Mouse (Mus musculus) heart, adult 2 months (tissue): ENCODE data around the gene Trim33. TPM values are rescaled to one million over a fixed set of nuclear protein-coding genes. Genes with fewer than 3 reads are reported as not detected.

ENCODE experiments used
- DNase-seq, 2 experiments: peaks; one replicate each; pipeline ENCODE4 v3.0.0; 2021
- H3K27ac ChIP-seq: fragments of 200-600 bp; 2 replicates; pipeline ENCODE4 v1.8.1; 2022
- H3K27me3 ChIP-seq: fragments of 200-500 bp; 2 replicates; pipeline ENCODE4 v1.6.1; 2012; ENCODE audit warnings: mild to moderate bottlenecking, low read length, inconsistent platforms, mixed read lengths; ENCODE audit not compliant: control insufficient read depth, insufficient read depth
- H3K36me3 ChIP-seq: fragments of 200-500 bp; 2 replicates; pipeline ENCODE4 v1.6.1; 2012; ENCODE audit warnings: low read length, inconsistent platforms; ENCODE audit not compliant: control insufficient read depth, insufficient read depth
- H3K4me1 ChIP-seq: fragments of 200-500 bp; 2 replicates; pipeline ENCODE4 v1.6.1; 2011; ENCODE audit warnings: low read length; ENCODE audit not compliant: control insufficient read depth, insufficient read depth
- H3K4me3 ChIP-seq: fragments of 200-600 bp; 2 replicates; pipeline ENCODE4 v1.8.1; 2022
- H3K79me2 ChIP-seq: fragments of 200-500 bp; replicated peaks from 2 replicates; pipeline ENCODE4 v1.6.1; 2012; ENCODE audit warnings: mild to moderate bottlenecking, inconsistent platforms, low read length, moderate library complexity, mixed read lengths; ENCODE audit not compliant: control insufficient read depth, insufficient read depth
- H3K9ac ChIP-seq: fragments of 200-500 bp; 2 replicates; pipeline ENCODE4 v1.6.1; 2012; ENCODE audit warnings: low read depth, mild to moderate bottlenecking, control low read depth, inconsistent platforms, low read length, mixed read lengths
- CTCF ChIP-seq: fragments of 200-600 bp; IDR thresholded peaks from 2 replicates; pipeline ENCODE4 v1.8.1; 2022; ENCODE audit warnings: antibody characterized with exemption, mild to moderate bottlenecking, moderate library complexity
- EP300 ChIP-seq: fragments of 200-500 bp; IDR thresholded peaks from 2 replicates; pipeline ENCODE4 v1.6.1; 2011; ENCODE audit warnings: low read depth, low read length, control low read depth; ENCODE audit not compliant: insufficient read depth
- POLR2A ChIP-seq: fragments of 200-500 bp; IDR thresholded peaks from 2 replicates; pipeline ENCODE4 v1.6.1; 2011; ENCODE audit warnings: mild to moderate bottlenecking, low read depth, low read length, control low read depth; ENCODE audit not compliant: insufficient read depth
- WGBS: fragments of 180-500 bp; shearing (Covaris S2); methylation state at CpG from one replicate; pipeline ENCODE4 v1.1.7; 2018; 5-methylcytosine and 5-hydroxymethylcytosine counted together
- intact Hi-C: fragments of 180-260 bp; cut with DNase I; formaldehyde crosslinking; loops from one replicate; pipeline ENCODE4 v1.15.1; 2025
- polyA plus RNA-seq: library from polyadenylated mRNA; depleted of rRNA; stranded (reverse); fragments of >200 nt; gene quantifications from 2 replicates; pipeline ENCODE4 v1.2.3, GENCODE M21; 2012
- total RNA-seq, 2 experiments: library from RNA; stranded (reverse); gene quantifications; 2 replicates each; pipeline ENCODE4 v1.2.3; 2021

The Trim33 gene
- total and polyA plus RNA-seq, 3 experiments, result 4.6 to 14.4 (median 13.5) TPM

DNA sequence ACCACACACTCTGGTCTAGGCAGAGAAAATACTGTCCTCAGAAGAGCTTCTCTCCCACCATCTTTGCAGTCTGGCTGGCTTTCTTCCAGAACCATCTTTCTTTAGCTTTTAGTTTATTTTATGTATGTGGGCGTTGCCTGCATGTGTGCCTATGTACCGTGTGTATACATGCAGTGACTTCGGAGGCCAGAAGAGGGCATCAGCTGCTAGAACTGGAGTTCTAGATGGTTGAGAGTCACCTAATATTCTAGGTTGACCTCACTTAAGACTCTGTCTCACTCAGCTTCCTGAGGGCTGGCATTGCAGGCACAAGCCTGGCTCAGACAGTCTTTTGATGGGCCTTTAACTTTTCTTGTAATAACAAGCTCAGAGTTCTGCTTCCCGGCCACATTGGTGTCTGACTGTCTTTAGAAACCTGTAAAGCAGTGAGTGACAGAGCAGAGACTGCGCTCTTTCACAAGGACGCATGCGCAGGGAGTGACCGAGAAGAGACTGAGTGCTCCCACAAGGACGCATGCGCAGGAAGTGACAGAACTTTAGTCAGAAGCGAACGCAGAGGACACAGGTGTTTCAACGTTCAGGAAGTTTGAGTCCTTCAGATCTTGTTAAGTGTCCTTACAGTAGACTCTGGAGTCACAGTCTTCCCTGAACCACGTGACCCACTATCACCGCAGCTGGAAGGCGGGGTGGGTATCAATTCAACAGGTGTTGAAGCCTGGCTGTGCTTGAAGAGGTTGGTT, 107.4 kb downstream of the Trim33 start:
- H3K79me2 ChIP-seq, result no peaks in the 10 kb centered on the region
- no peaks in the 10 kb centered on the region for H3K27me3 ChIP-seq
- no peak overlapping the region for H3K4me3 ChIP-seq
- H3K27ac ChIP-seq, result no peak overlapping the region
- intact Hi-C loops, result no loop called here
- H3K4me1 ChIP-seq, result no peaks in the 10 kb centered on the region
- TF ChIP-seq CTCF, result 0 out of 2 replicates have a peak, but pooled peaks have one; percentile 2
- TF ChIP-seq EP300, result no peak
- no peak for TF ChIP-seq POLR2A
- no peak overlapping the region for H3K9ac ChIP-seq
- DNase-seq, result no peak
- no peaks in the 10 kb centered on the region for H3K36me3 ChIP-seq
- WGBS, result 90% methylated on average over 16 of the region's 16 CpGs

DNA sequence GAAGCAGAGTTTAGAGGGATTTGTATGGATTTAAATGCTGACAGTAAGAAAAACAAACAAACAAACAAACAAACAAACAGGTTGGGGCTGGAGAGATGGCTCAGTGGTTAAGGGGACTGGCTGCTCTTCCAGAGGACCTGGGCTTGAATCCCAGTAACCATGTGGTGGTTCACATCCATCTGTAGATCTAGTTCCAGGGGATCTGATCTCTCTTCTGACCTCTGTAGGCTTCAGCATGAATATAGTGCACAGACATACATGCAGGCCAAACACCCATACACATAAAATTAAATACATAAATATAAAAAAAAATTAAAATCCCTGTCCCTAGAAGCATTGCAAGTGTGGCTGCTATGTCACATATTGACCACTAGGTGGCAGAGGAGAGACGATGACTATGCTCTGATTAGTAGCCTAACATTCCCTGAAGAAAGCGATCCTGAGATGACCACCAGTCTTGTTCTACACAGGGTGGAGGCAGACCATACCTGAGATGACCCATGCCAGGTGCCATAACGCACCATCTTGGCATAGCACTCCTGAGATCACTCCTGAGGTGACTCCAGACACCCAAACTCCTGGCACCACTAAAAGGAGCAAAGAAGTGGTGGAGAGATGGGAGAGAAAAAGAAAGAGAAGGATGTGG, 113.6 kb downstream of the Trim33 start:
- Histone ChIP-seq H3K27ac (no peak overlapping the region), H3K36me3 (no peaks in the 10 kb centered on the region), H3K9ac (no peak overlapping the region), H3K79me2 (no peaks in the 10 kb centered on the region), H3K27me3 (no peaks in the 10 kb centered on the region), H3K4me3 (no peak overlapping the region), H3K4me1 (0 out of 2 replicates have a peak, but pooled peaks cover 1% of the 10 kb centered on the region)
- 4% methylated on average over 3 of the region's 3 CpGs for WGBS
- TF ChIP-seq EP300 (no peak), CTCF (peak; percentile 98), POLR2A (no peak)
- intact Hi-C loops, result loop anchor here (1.0 to 5.0 kb wide), 4 partner anchors 40 to 494 kb away; partner anchors contain the start of gene Olfml3
- peak in 1 of 2 experiments; percentile 46 for DNase-seq

DNA sequence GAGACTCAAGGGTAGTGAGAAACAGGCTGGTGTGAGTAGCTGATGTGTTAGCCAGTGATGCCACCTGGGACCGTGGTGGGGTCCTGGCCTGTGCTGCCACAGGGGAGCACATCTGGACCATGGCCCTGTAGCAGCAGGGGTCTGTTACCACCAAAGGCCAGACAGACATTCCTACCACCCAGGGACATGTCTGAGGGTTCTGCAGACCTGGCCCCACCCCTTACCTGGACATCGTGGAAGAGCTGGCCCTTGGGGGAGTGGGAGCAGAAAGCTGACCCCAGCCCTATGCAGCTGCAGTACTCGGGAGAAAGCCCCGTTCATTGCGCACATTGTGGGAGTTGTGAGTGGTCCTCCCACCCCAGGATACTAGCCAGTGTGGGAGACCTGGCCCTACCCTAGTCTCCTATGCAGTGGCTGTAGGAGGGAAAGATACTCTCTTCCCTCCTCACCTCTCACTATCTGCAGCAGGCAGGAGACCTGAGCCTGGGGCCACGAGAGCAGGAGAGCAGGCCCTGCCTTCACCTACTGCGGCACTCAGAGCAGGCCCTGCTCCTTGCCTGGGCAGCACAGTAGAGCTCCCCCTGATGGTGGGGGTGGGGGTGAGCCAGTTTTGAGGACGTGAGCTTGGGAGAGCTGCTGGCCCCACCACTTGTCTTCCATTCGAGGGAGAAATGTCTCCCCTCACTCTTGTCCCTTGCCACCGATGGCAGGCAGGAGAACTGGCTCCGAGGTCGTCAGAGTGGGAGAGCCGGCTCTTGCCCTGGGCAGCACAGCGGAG, 114.4 kb downstream of the Trim33 start:
- intact Hi-C loops, result loop anchor here (1.0 to 5.0 kb wide), 4 partner anchors 39 to 493 kb away; partner anchors contain the start of gene Olfml3
- 79% methylated on average over 14 of the region's 14 CpGs for WGBS
- DNase-seq, result no peak
- H3K27me3 ChIP-seq, result no peaks in the 10 kb centered on the region
- no peaks in the 10 kb centered on the region for H3K79me2 ChIP-seq
- no peak for TF ChIP-seq EP300
- TF ChIP-seq POLR2A, result no peak
- TF ChIP-seq CTCF, result no peak
- no peak overlapping the region for H3K27ac ChIP-seq
- 0 out of 2 replicates have a peak, but pooled peaks cover 1% of the 10 kb centered on the region for H3K4me1 ChIP-seq
- H3K9ac ChIP-seq, result no peak overlapping the region
- H3K4me3 ChIP-seq, result no peak overlapping the region
- no peaks in the 10 kb centered on the region for H3K36me3 ChIP-seq

DNA sequence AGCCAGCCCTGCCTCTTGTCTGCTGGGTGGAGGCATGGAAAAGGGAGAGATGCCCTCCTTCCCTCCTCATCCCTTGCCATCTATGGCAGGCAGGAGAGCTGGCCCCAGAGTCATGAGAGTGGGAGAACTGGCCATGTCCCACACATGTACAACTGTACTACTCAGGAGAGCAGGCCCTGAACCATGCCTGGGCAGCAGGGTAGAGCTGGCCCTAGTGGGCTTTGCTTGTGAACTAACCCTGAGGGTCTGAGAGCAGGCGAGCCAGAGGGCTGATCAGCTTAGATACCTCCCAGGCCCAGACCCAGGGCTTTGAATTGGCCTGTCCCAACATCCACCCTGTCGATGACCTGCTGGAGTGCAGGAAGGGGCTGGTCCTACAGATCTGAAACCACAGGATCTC, 115.0 kb downstream of the Trim33 start:
- intact Hi-C loops, result loop anchor here (5.0 kb wide), 1 partner anchor 418 kb away; no protein-coding TSS in a partner anchor

DNA sequence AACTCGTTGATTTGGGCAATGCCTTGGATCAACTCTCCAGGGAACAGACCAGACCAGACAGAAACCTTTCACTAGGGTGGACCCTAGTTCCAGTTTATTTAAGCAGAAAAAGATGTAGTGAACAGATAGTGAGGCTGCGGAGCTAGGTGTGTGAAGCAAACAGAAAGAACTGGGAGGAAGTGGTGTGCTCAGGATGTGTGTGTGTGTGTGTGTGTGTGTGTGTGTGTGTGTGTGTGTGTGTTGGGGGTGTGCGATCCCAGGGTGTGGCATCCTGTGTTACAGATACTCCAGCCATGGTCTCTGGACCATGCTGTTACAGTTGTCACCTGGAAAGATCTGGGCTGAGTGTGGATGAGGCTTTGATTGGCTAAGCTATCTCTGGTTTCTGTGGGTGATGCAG, 118.4 kb downstream of the Trim33 start:
- H3K9ac ChIP-seq, result no peak overlapping the region

More for the DNA sequence above, 115.0 kb downstream of the Trim33 start:
- DNase-seq, result no peak
- H3K36me3 ChIP-seq, result no peaks in the 10 kb centered on the region
- no peak overlapping the region for H3K27ac ChIP-seq
- TF ChIP-seq CTCF (no peak), EP300 (no peak), POLR2A (no peak)
- H3K4me3 ChIP-seq, result no peak overlapping the region
- no peak overlapping the region for H3K9ac ChIP-seq
- H3K79me2 ChIP-seq, result no peaks in the 10 kb centered on the region
- 0 out of 2 replicates have a peak, but pooled peaks cover 1% of the 10 kb centered on the region for H3K4me1 ChIP-seq
- H3K27me3 ChIP-seq, result no peaks in the 10 kb centered on the region
- 79% methylated on average over 2 of the region's 2 CpGs for WGBS

More for the DNA sequence above, 118.4 kb downstream of the Trim33 start:
- TF ChIP-seq EP300, result no peak
- no peak for TF ChIP-seq POLR2A
- TF ChIP-seq CTCF, result no peak
- Histone ChIP-seq H3K4me1 (peaks cover 3% of the 10 kb centered on the region), H3K4me3 (no peak overlapping the region), H3K79me2 (no peaks in the 10 kb centered on the region), H3K36me3 (no peaks in the 10 kb centered on the region), H3K27me3 (no peaks in the 10 kb centered on the region), H3K27ac (no peak overlapping the region)
- intact Hi-C loops, result no loop called here
- WGBS, result 50% methylated on average over 3 of the region's 3 CpGs
- no peak for DNase-seq
